Mouse (Mus musculus) heart, embryonic 16.5 days (tissue): ENCODE data around the gene Hsp90ab1. TPM values are rescaled to one million over a fixed set of nuclear protein-coding genes. Genes with fewer than 3 reads are reported as not detected.

ENCODE experiments used
- ATAC-seq: fragments of 200-750 bp; cut with Nextera tagmentation; replicated peaks from 2 replicates; pipeline ENCODE4 v1.8.0; 2017; ENCODE audit warnings: moderate number of reproducible peaks; ENCODE audit not compliant: insufficient read depth, low FRiP score; ENCODE audit errors: extremely low read depth
- H3K27ac ChIP-seq: fragments of 300-500 bp; sonication (generic); 2 replicates; pipeline ENCODE4 v1.5.1; 2014; ENCODE audit warnings: mild to moderate bottlenecking, low read length, control low read depth, moderate library complexity
- H3K27me3 ChIP-seq: fragments of 300-500 bp; sonication (generic); 2 replicates; pipeline ENCODE4 v1.6.1; 2014; ENCODE audit warnings: low read length, mixed read lengths; ENCODE audit not compliant: control insufficient read depth, insufficient read depth
- H3K36me3 ChIP-seq: fragments of 300-500 bp; sonication (generic); 2 replicates; pipeline ENCODE4 v1.6.1; 2014; ENCODE audit not compliant: control insufficient read depth, insufficient read depth
- H3K4me1 ChIP-seq: fragments of 300-500 bp; sonication (generic); 2 replicates; pipeline ENCODE4 v1.6.1; 2014; ENCODE audit warnings: low read length, mixed read lengths; ENCODE audit not compliant: control insufficient read depth, insufficient read depth
- H3K4me2 ChIP-seq: fragments of 300-500 bp; sonication (generic); 2 replicates; pipeline ENCODE4 v1.6.1; 2014; ENCODE audit warnings: low read depth, mild to moderate bottlenecking, control low read depth, low read length
- H3K4me3 ChIP-seq: fragments of 300-500 bp; sonication (generic); 2 replicates; pipeline ENCODE4 v1.5.1; 2014; ENCODE audit warnings: mild to moderate bottlenecking, control low read depth, low read length
- H3K9ac ChIP-seq: fragments of 300-500 bp; sonication (generic); 2 replicates; pipeline ENCODE4 v1.6.1; 2014; ENCODE audit warnings: low read length, control low read depth
- H3K9me3 ChIP-seq: fragments of 300-500 bp; sonication (generic); replicated peaks from 2 replicates; pipeline ENCODE4 v1.6.1; 2016; ENCODE audit warnings: low read length; ENCODE audit not compliant: control insufficient read depth
- WGBS: fragments of 180-500 bp; shearing (Covaris S2); extraction: QIAGEN DNeasy Blood & Tissue Kit; methylation state at CpG from one replicate; pipeline ENCODE4 v1.1.7; 2014; 5-methylcytosine and 5-hydroxymethylcytosine counted together
- polyA plus RNA-seq: library from polyadenylated mRNA; unstranded; fragments of >200 nt; fragmentation: Nextera tagmentation; extraction: Ambion mirVana; gene quantifications from 2 replicates; pipeline ENCODE4 v1.2.1, GENCODE M21; 2015

Gene Hsp90ab1
- polyA plus RNA-seq, 1 experiment from 2014 or later: 1,191 TPM

- WGBS: 61% methylated on average over 18 of the region's 18 CpGs
- peak overlapping the region; percentile 55 for H3K27ac ChIP-seq
- no peak overlapping the region for H3K9ac ChIP-seq
- H3K36me3 ChIP-seq: peaks cover 56% of the 10 kb centered on the region
- H3K4me2 ChIP-seq: no peak overlapping the region
- no peak for ATAC-seq
- H3K27me3 ChIP-seq: no peaks in the 10 kb centered on the region
- H3K9me3 ChIP-seq: no peaks in the 10 kb centered on the region
- H3K4me3 ChIP-seq: no peak overlapping the region
- peaks cover 39% of the 10 kb centered on the region for H3K4me1 ChIP-seq
Observed at GRCm38 (mm10) chr17:45566360-45567161, 6.5 kb downstream of the Hsp90ab1 start.

DNA sequence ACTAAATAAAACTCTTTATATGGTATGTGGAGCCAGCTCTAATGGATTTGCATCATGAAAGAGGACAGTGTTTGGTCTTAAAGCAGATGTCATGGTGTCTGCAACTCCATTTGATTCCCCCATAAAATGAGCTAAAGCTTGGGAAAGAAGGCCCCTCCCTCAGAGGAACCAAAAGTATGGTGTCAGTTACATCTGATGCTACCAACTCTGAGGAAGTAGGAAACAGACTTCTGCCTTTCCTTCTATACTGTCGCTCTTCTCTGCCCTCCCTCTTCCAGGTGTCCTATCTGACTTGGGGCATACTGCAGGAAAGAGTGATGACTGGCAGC is 7.1 kb downstream of the Hsp90ab1 start:
- no peak overlapping the region for H3K9ac ChIP-seq
- H3K4me3 ChIP-seq: no peak overlapping the region
- peaks cover 50% of the 10 kb centered on the region for H3K36me3 ChIP-seq
- no peaks in the 10 kb centered on the region for H3K27me3 ChIP-seq
- peaks cover 34% of the 10 kb centered on the region for H3K4me1 ChIP-seq
- no peak overlapping the region for H3K27ac ChIP-seq
- WGBS: 69% methylated on average over 1 of the region's 1 CpGs
- no peaks in the 10 kb centered on the region for H3K9me3 ChIP-seq
- ATAC-seq: no peak
- H3K4me2 ChIP-seq: no peak overlapping the region

DNA sequence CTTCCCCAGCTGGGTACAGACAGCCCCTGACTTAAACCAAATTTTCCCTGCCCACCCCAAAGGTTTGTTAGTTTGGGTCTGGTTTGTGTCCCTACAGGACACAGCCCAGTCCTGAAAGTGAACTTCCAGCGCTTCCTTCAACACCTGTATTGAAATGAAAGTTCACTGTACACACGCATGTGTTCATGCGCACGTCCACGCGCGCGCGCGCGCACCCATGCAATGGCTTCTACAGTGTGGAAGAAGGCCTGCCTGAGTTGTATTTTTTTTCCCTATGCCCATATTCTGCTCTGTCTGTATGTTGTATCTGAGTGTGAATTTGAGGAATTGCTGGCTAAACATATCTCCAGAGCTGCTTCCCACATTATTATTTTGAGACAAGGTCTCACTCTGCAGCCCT is 8.0 kb downstream of the Hsp90ab1 start:
- WGBS: 94% methylated on average over 11 of the region's 11 CpGs
- H3K9ac ChIP-seq: peak overlapping the region; percentile 99; the same call in 1 of the 2 replicates

DNA sequence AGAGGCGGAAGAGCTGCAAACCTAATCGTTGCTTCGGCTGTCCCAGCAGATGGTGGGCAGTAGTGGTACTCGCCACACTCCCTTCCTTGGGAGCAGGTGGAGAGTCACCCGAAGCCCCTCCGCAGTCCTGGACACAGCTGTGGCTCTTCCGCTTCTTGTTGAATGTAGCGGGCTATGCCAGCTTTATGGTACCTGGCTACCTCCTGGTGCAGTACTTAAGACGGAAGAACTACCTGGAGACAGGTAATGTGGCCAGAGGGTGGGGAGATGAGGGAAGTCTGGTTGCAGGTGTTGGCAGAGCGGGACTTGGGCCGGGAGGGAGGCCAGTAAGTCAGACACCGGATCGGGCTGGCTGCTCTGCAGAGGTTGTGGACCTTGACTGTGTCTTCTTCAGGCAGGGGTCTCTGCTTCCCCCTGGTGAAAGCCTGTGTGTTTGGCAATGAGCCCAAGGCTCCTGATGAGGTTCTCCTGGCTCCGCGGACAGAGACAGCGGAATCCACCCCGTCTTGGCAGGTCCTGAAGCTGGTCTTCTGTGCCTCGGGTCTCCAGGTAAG is 8.5 kb downstream of the Hsp90ab1 start:
- H3K4me1 ChIP-seq: peaks cover 23% of the 10 kb centered on the region
- H3K27ac ChIP-seq: no peak overlapping the region; the same call in 1 of the 2 replicates
- WGBS: 16% methylated on average over 18 of the region's 18 CpGs
- H3K27me3 ChIP-seq: no peaks in the 10 kb centered on the region
- peaks cover 36% of the 10 kb centered on the region for H3K36me3 ChIP-seq
- H3K4me2 ChIP-seq: peak overlapping the region; percentile 99
- peak overlapping the region; percentile 99 for H3K9ac ChIP-seq
- no peaks in the 10 kb centered on the region for H3K9me3 ChIP-seq
- no peak for ATAC-seq
- peak overlapping the region; percentile 96 for H3K4me3 ChIP-seq

More for the DNA sequence above, 8.0 kb downstream of the Hsp90ab1 start:
- Histone ChIP-seq H3K4me3 (peak overlapping the region; percentile 96; the same call in 1 of the 2 replicates), H3K36me3 (peaks cover 41% of the 10 kb centered on the region), H3K27me3 (no peaks in the 10 kb centered on the region), H3K27ac (no peak overlapping the region), H3K4me1 (peaks cover 26% of the 10 kb centered on the region), H3K4me2 (peak overlapping the region; percentile 99), H3K9me3 (no peaks in the 10 kb centered on the region)
- ATAC-seq: no peak

GRCm38 (mm10) chr17:45563655-45564530 is 9.2 kb downstream of the Hsp90ab1 start, which contains the start of gene Slc35b2:
Gene Slc35b2 (plus strand): TSS chr17:45563874.
- Histone ChIP-seq H3K4me2 (peak within 1 kb of the TSS; percentile 99), H3K27ac (peak within 1 kb of the TSS; percentile 83), H3K9ac (peak within 1 kb of the TSS; percentile 99), H3K4me3 (peak within 1 kb of the TSS; percentile 96), H3K36me3 (peaks cover 29% of the 10 kb centered on the region), H3K9me3 (no peaks in the 10 kb centered on the region), H3K4me1 (peaks cover 20% of the 10 kb centered on the region), H3K27me3 (no peaks in the 10 kb centered on the region)
- WGBS: under 1% methylated on average over 51 of the region's 61 CpGs
- ATAC-seq: peak; percentile 84

- no peak for ATAC-seq
- Histone ChIP-seq H3K4me3 (no peak overlapping the region), H3K9ac (no peak overlapping the region), H3K4me1 (peaks cover 20% of the 10 kb centered on the region), H3K9me3 (no peaks in the 10 kb centered on the region), H3K27me3 (no peaks in the 10 kb centered on the region), H3K4me2 (peak overlapping the region; percentile 99), H3K36me3 (peaks cover 23% of the 10 kb centered on the region), H3K27ac (no peak overlapping the region)
- 71% methylated on average over 12 of the region's 12 CpGs for WGBS
Observed at GRCm38 (mm10) chr17:45563216-45563615, 9.9 kb downstream of the Hsp90ab1 start.

DNA sequence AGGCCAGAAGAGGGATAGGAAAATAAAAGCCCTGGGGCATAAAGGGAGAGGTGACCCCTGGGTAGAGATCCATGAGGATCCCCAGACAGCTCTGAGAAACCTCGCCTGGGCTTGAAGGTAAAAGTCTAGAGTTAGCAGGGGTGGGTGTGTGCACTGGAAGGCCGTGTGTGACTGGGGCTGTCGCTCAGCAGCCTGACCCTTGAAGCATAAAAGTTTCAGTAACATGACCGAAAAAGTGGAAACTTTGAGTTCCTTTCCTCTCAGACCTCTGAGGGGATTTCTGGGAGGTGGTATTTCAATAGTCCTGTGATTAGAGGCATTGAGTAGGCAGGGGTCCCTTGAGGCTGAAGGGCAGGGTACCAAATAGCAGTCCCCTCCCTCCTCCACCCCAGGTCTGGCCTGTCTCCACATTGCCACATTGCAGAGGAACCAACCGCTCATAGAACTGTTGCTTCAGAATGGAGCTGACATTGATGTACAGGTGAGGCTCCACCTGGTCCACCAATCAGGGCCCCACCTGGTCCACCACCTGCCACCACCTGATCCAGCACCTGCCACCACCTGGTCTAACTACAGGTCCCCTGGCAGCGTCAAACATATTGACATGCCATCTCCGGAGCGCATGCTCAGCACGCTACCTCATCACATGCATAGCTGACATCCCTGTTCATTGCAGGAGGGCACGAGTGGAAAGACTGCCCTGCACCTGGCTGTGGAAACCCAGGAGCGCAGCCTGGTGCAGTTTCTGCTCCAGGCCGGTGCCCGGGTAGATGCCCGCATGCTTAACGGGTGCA is 13.1 kb downstream of the Hsp90ab1 start:
- no peaks in the 10 kb centered on the region for H3K36me3 ChIP-seq
- no peak overlapping the region for H3K4me3 ChIP-seq
- no peaks in the 10 kb centered on the region for H3K9me3 ChIP-seq
- no peak overlapping the region for H3K27ac ChIP-seq
- ATAC-seq: no peak
- peaks cover 6% of the 10 kb centered on the region for H3K27me3 ChIP-seq
- H3K9ac ChIP-seq: no peak overlapping the region
- H3K4me1 ChIP-seq: peaks cover 13% of the 10 kb centered on the region
- 85% methylated on average over 15 of the region's 15 CpGs for WGBS
- H3K4me2 ChIP-seq: no peak overlapping the region

GRCm38 (mm10) chr17:45557998-45558862 is 14.8 kb downstream of the Hsp90ab1 start:
- Histone ChIP-seq H3K4me3 (peak overlapping the region; percentile 58), H3K4me1 (peaks cover 7% of the 10 kb centered on the region), H3K4me2 (peak overlapping the region; percentile 69), H3K27me3 (peaks cover 6% of the 10 kb centered on the region), H3K36me3 (no peaks in the 10 kb centered on the region), H3K9ac (peak overlapping the region; percentile 1; the same call in 1 of the 2 replicates), H3K27ac (no peak overlapping the region), H3K9me3 (no peaks in the 10 kb centered on the region)
- no peak for ATAC-seq
- WGBS: 53% methylated on average over 16 of the region's 16 CpGs
